Mouse (Mus musculus) CH12.LX (cell line): ENCODE measurements around the gene Fam162a. TPM values are rescaled to one million over a fixed set of nuclear protein-coding genes. Genes with fewer than 3 reads are reported as not detected.

ENCODE experiments used
- DNase-seq: peaks from one replicate; pipeline ENCODE4 v3.0.0-alpha.2; 2013; ENCODE audit errors: extremely low read depth
- H3K27ac ChIP-seq: 2 replicates; pipeline ENCODE4 v1.5.1; 2012; ENCODE audit warnings: low read depth, mild to moderate bottlenecking, control low read depth, moderate library complexity; ENCODE audit not compliant: insufficient read depth
- H3K27me3 ChIP-seq: replicated peaks from 2 replicates; pipeline ENCODE3; 2012; ENCODE audit warnings: inconsistent platforms
- H3K36me3 ChIP-seq, 2 experiments: replicated peaks in 1 of 2; 2 replicates each; pipeline versions ENCODE3 to v1.6.1; 2012; ENCODE audit warnings: inconsistent platforms in 1 of 2, low read length in 1 of 2, mild to moderate bottlenecking in 1 of 2, mixed read lengths in 1 of 2, moderate library complexity in 1 of 2; ENCODE audit not compliant: control insufficient read depth in 1 of 2, insufficient read depth in 1 of 2
- H3K4me1 ChIP-seq, 2 experiments: 2 replicates each; pipeline ENCODE4 v1.6.1; 2012; ENCODE audit warnings: inconsistent platforms in 1 of 2, moderate library complexity in 1 of 2; ENCODE audit not compliant: insufficient read depth in 2 of 2, control insufficient read depth in 1 of 2
- H3K4me2 ChIP-seq: 2 replicates; pipeline ENCODE4 v1.6.1; 2012; ENCODE audit warnings: low read depth, mild to moderate bottlenecking, control low read depth; ENCODE audit not compliant: poor library complexity, insufficient read depth, severe bottlenecking
- H3K4me3 ChIP-seq, 3 experiments: fragments of 150-350 bp in 1 of 3; sonication (generic) in 1 of 3; replicated peaks in 1 of 3; 2 replicates each; pipeline versions ENCODE3 to v1.5.1; 2011 to 2012; ENCODE audit warnings: low read depth in 2 of 3, low read length in 2 of 3, mild to moderate bottlenecking in 2 of 3, moderate library complexity in 2 of 3, control low read depth in 1 of 3, improper control_type of control experiment in 1 of 3, inconsistent platforms in 1 of 3, mixed read lengths in 1 of 3; ENCODE audit not compliant: poor library complexity in 1 of 3
- H3K79me2 ChIP-seq: replicated peaks from 2 replicates; pipeline ENCODE4 v1.6.1; 2012; ENCODE audit warnings: mild to moderate bottlenecking, moderate library complexity; ENCODE audit not compliant: control insufficient read depth, poor library complexity, insufficient read depth, severe bottlenecking; ENCODE audit errors: extremely low read depth
- H3K9ac ChIP-seq: 2 replicates; pipeline ENCODE4 v1.6.1; 2012; ENCODE audit warnings: low read depth, mild to moderate bottlenecking, control low read depth, moderate library complexity; ENCODE audit not compliant: insufficient read depth
- H3K9me3 ChIP-seq: replicated peaks from 2 replicates; pipeline ENCODE3; 2012; ENCODE audit warnings: low read length, inconsistent platforms, mixed read lengths
- CTCF ChIP-seq, 2 experiments: IDR thresholded peaks in 1 of 2; conservative IDR thresholded peaks in 1 of 2; 2 replicates each; pipeline ENCODE4 v1.5.1; 2011 to 2012; ENCODE audit warnings: low read depth in 2 of 2, low read length in 2 of 2, improper control_type of control experiment in 1 of 2, inconsistent platforms in 1 of 2, mild to moderate bottlenecking in 1 of 2, moderate library complexity in 1 of 2
- ELF1 ChIP-seq: IDR thresholded peaks from 2 replicates; pipeline ENCODE4 v1.6.1; 2014; ENCODE audit warnings: low read depth, mild to moderate bottlenecking, inconsistent platforms, low read length, improper control_type of control experiment
- GABPA ChIP-seq: IDR thresholded peaks from 2 replicates; pipeline ENCODE4 v1.6.1; 2012; ENCODE audit warnings: low read depth, low read length, improper control_type of control experiment, inconsistent platforms; ENCODE audit not compliant: insufficient replicate concordance
- HCFC1 ChIP-seq: IDR thresholded peaks from 2 replicates; pipeline ENCODE4 v1.6.1; 2012; ENCODE audit warnings: low read depth, mild to moderate bottlenecking, inconsistent platforms, low read length, improper control_type of control experiment
- IRF4 ChIP-seq: IDR thresholded peaks from 2 replicates; pipeline ENCODE4 v1.6.1; 2014; ENCODE audit warnings: low read depth, mild to moderate bottlenecking, inconsistent platforms, low read length, improper control_type of control experiment
- JUN ChIP-seq: IDR thresholded peaks from 2 replicates; pipeline ENCODE4 v1.6.1; 2011; ENCODE audit warnings: low read depth, mild to moderate bottlenecking, low read length, improper control_type of control experiment, moderate library complexity; ENCODE audit not compliant: insufficient read depth
- JUND ChIP-seq: conservative IDR thresholded peaks from 2 replicates; pipeline ENCODE4 v1.6.1; 2011; ENCODE audit warnings: low read depth, low read length, improper control_type of control experiment
- KAT2A ChIP-seq: IDR thresholded peaks from 2 replicates; pipeline ENCODE4 v1.6.1; 2012; ENCODE audit warnings: low read length, improper control_type of control experiment, inconsistent platforms; ENCODE audit not compliant: insufficient replicate concordance
- MAFK ChIP-seq: IDR thresholded peaks from 2 replicates; pipeline ENCODE4 v1.6.1; 2011; ENCODE audit warnings: low read length, improper control_type of control experiment; ENCODE audit not compliant: insufficient replicate concordance
- MAX ChIP-seq: IDR thresholded peaks from 2 replicates; pipeline ENCODE4 v1.6.1; 2011; ENCODE audit warnings: low read length, improper control_type of control experiment
- MAZ ChIP-seq: IDR thresholded peaks from 2 replicates; pipeline ENCODE4 v1.6.1; 2012; ENCODE audit warnings: low read depth, mild to moderate bottlenecking, inconsistent platforms, low read length, improper control_type of control experiment, moderate library complexity
- MEF2A ChIP-seq: IDR thresholded peaks from 2 replicates; pipeline ENCODE4 v1.6.1; 2014; ENCODE audit warnings: low read depth, mild to moderate bottlenecking, inconsistent platforms, low read length, improper control_type of control experiment, borderline replicate concordance
- MXI1 ChIP-seq: IDR thresholded peaks from 2 replicates; pipeline ENCODE4 v1.6.1; 2011; ENCODE audit warnings: mild to moderate bottlenecking, low read depth, low read length, improper control_type of control experiment
- MYC ChIP-seq: IDR thresholded peaks from 2 replicates; pipeline ENCODE4 v1.6.1; 2011; ENCODE audit warnings: low read depth, mild to moderate bottlenecking, improper control_type of control experiment, low read length
- NELFE ChIP-seq: IDR thresholded peaks from 2 replicates; pipeline ENCODE4 v1.6.1; 2011; ENCODE audit warnings: low read depth, low read length, improper control_type of control experiment
- POLR2A ChIP-seq: IDR thresholded peaks from 2 replicates; pipeline ENCODE4 v1.6.1; 2011; ENCODE audit warnings: low read depth, mild to moderate bottlenecking, improper control_type of control experiment, low read length
- RCOR1 ChIP-seq: conservative IDR thresholded peaks from 2 replicates; pipeline ENCODE4 v1.6.1; 2012; ENCODE audit warnings: low read depth, mild to moderate bottlenecking, inconsistent platforms, low read length, improper control_type of control experiment
- TBP ChIP-seq: conservative IDR thresholded peaks from 2 replicates; pipeline ENCODE4 v1.6.1; 2011; ENCODE audit warnings: low read depth, low read length, improper control_type of control experiment
- TCF12 ChIP-seq: IDR thresholded peaks from 2 replicates; pipeline ENCODE4 v1.6.1; 2014; ENCODE audit warnings: low read depth, mild to moderate bottlenecking, inconsistent platforms, low read length, improper control_type of control experiment
- USF2 ChIP-seq: conservative IDR thresholded peaks from 2 replicates; pipeline ENCODE4 v1.6.1; 2011; ENCODE audit warnings: low read depth, low read length, improper control_type of control experiment
- ZC3H11A ChIP-seq: IDR thresholded peaks from 2 replicates; pipeline ENCODE4 v1.6.1; 2012; ENCODE audit warnings: low read depth, mild to moderate bottlenecking, inconsistent platforms, low read length, improper control_type of control experiment
- ZKSCAN1 ChIP-seq: IDR thresholded peaks from 2 replicates; pipeline ENCODE4 v1.6.1; 2012; ENCODE audit warnings: low read depth, inconsistent platforms, low read length, improper control_type of control experiment, borderline replicate concordance
- ZMIZ1 ChIP-seq: IDR thresholded peaks from 2 replicates; pipeline ENCODE4 v1.6.1; 2012; ENCODE audit warnings: low read depth, mild to moderate bottlenecking, inconsistent platforms, low read length, improper control_type of control experiment
- dilution Hi-C: fragments of 300-500 bp; cut with MboI; formaldehyde crosslinking; loops from 2 replicates; pipeline ENCODE4 v1.14.3; 2020; ENCODE audit warnings: low sequenced_read_pairs; ENCODE audit not compliant: extremely low pct_unique_long_range_greater_than_20kb, extremely low pct_ligation_motif_present
- in situ Hi-C: fragments of 300-500 bp; cut with MboI; formaldehyde crosslinking; loops from 3 replicates; pipeline ENCODE4 v1.14.3; 2019; ENCODE audit warnings: low sequenced_read_pairs, low pct_ligation_motif_present, low pct_unique_long_range_greater_than_20kb, mixed read lengths
- polyA plus RNA-seq: library from polyadenylated mRNA; unstranded; fragments of >175 nt; gene quantifications from 2 replicates; pipeline ENCODE4 v1.2.1, GENCODE M21; 2012; ENCODE audit warnings: low read depth; ENCODE audit not compliant: insufficient read length
- total RNA-seq, 2 experiments: library from RNA; depleted of rRNA; stranded (reverse); fragments of 300-350 nt in 1 of 2; fragments of >200 nt in 1 of 2; gene quantifications; 2 replicates each; pipeline ENCODE4 v1.2.3; 2012 to 2014

Fam162a gene
- total and polyA plus RNA-seq, 3 experiments: 172 to 419 (median 369) TPM

DNA sequence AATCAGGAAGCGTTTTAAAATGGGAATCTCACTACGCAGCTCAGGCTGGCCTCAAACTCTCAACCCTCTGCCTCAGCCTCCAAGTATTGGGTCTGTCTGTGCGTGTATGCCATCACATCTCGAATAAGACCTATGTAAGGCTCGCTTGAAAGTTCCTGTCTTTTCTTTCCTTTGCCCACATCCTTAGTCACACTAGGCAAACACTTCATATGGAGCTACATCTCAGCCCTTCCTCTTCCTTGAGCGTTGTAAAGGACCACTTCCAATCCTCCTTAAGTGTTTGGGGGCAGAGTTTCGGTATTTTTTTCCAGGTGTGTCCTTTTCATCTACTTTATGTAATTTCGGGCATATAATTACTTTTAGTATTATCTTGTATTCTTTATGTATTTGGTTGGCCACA is 16.5 kb downstream of the Fam162a start:
- Histone ChIP-seq H3K9me3 (no peaks in the 10 kb centered on the region), H3K4me2 (no peak overlapping the region), H3K4me3 (no peak overlapping the region), H3K79me2 (no peaks in the 10 kb centered on the region), H3K36me3 (peaks cover 18 to 73% of the 10 kb centered on the region in 2 experiments), H3K27me3 (no peaks in the 10 kb centered on the region), H3K27ac (no peak overlapping the region), H3K9ac (no peak overlapping the region), H3K4me1 (peaks cover 3 to 22% of the 10 kb centered on the region in 2 experiments; a peak in 2 of 4 replicates)
- no peak for DNase-seq
- dilution Hi-C loops: no loop called here
- TF ChIP-seq JUN (no peak), KAT2A (no peak), MAFK (no peak), HCFC1 (no peak), MEF2A (no peak), MYC (no peak), ZC3H11A (no peak), ZKSCAN1 (no peak), TBP (no peak), RCOR1 (no peak), MXI1 (no peak), MAZ (no peak), USF2 (no peak), NELFE (no peak), ZMIZ1 (no peak), JUND (no peak), IRF4 (no peak), TCF12 (no peak), CTCF (conservative IDR thresholded peaks at IDR 0.05 in 1 of 2, IDR thresholded peaks at IDR 0.05 in 1 of 2; ENCODE audit: low read depth in 2 of 2, low read length in 2 of 2) (no peak)
- in situ Hi-C loops: no loop called here

DNA sequence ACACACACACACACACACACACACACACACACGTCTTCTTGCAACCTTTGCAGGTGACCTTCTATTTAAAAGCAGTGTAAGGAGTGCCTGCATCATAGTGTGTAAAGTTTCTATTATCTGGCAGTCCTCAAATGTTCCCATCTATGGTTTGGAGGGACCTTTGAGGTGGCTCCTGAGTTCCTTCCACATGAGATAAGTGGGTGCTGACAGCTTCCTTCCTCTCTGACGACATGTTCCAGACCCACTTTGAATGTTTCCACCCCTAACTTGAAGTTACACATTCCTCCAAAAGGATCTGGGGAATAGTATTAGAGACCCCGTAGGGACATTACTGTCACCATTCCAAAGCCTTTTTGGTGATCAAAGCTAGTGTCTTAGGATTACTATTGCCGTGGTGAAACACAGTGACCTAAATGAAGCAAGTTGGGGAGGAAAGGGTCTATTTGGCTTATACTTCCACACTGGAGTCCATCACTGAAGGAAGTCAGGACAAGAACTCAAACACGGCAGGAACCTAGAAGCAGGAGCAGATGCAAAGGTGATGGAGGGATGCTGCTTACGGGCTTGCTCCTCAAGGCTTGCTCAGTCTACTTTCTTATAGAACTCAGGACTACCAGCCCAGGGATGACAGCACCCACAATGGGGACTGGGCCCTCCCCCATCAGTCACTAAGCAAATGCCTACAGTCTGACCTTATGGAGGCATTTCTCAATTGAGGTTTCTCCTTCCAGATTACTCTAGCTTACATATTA is 17.7 kb downstream of the Fam162a start:
- dilution Hi-C loops (no loop called here), in situ Hi-C loops (no loop called here)
- Histone ChIP-seq H3K4me2 (no peak overlapping the region), H3K4me1 (peaks cover 3 to 22% of the 10 kb centered on the region in 2 experiments; a peak in 2 of 4 replicates), H3K79me2 (no peaks in the 10 kb centered on the region), H3K9me3 (no peaks in the 10 kb centered on the region), H3K9ac (no peak overlapping the region), H3K36me3 (peaks cover 29 to 80% of the 10 kb centered on the region in 2 experiments), H3K27ac (no peak overlapping the region), H3K4me3 (no peak overlapping the region), H3K27me3 (no peaks in the 10 kb centered on the region)
- no peak for TF ChIP-seq POLR2A
- TF ChIP-seq IRF4: no peak
- TF ChIP-seq MYC: no peak
- no peak for TF ChIP-seq JUN
- no peak for TF ChIP-seq GABPA
- TF ChIP-seq ELF1: no peak
- no peak for TF ChIP-seq ZC3H11A
- no peak for TF ChIP-seq MAX
- no peak for DNase-seq
